In genomic region chr16:18333976-18334375, GRCm38 (mm10) we compare ENCODE assay signal across 10 mouse cellular contexts. TPM values are rescaled to one million over a fixed set of nuclear protein-coding genes. Genes with fewer than 3 reads are reported as not detected.
DNase-seq lines count a peak whose midpoint lies in the region; ATAC-seq and TF ChIP-seq lines count a peak whose summit lies in the region.
"Had no signal": no experiment of that assay in that cellular context is flagged by ENCODE, and none has a peak within 500 bp of the region (broad histone marks: within the 10 kb centered on the region; RNA-seq: fewer than 3 reads in every experiment).

No protein-coding gene starts in this region.

- WGBS in heart, embryonic 10.5 days: 80% methylated on average over 3 of the region's 3 CpGs

- peak; percentile 70 to 73 for DNase-seq in heart, adult 18-20 months
- no peak for DNase-seq in heart, embryonic 10.5 days (ENCODE audit: low spot score)
- DNase-seq in A20 (ENCODE audit: low read depth, low spot score): peak; percentile 11
- DNase-seq in kidney, adult 9 months: peak; percentile 51
- DNase-seq in cerebellum, postnatal 4 days (ENCODE audit: low spot score in 2 of 2): no peak
- no peak for DNase-seq in thymus, postnatal 14 days
- DNase-seq: cerebellum, adult 9-10 months had no signal

- H3K9me3 ChIP-seq in heart, embryonic 10.5 days: no peaks in the 10 kb centered on the region
- H3K9me3 ChIP-seq: embryonic facial prominence, embryonic 15.5 days had no signal

- no peak overlapping the region for H3K4me3 ChIP-seq in heart, embryonic 10.5 days
- H3K4me3 ChIP-seq in cortical plate, adult 2 months (ENCODE audit: insufficient read depth, low read length): no peak overlapping the region
- H3K4me3 ChIP-seq: embryonic facial prominence, embryonic 15.5 days had no signal

- peaks cover 9% of the 10 kb centered on the region; the same call in 1 of the 2 replicates for H3K4me1 ChIP-seq in heart, embryonic 10.5 days
- H3K4me1 ChIP-seq in cortical plate, adult 2 months (ENCODE audit: control insufficient read depth, insufficient read depth, low read length): no peaks in the 10 kb centered on the region
- H3K4me1 ChIP-seq: embryonic facial prominence, embryonic 15.5 days had no signal

- H3K36me3 ChIP-seq in heart, embryonic 10.5 days: peaks cover 14% of the 10 kb centered on the region

- H3K27me3 ChIP-seq in heart, embryonic 10.5 days (ENCODE audit: insufficient read depth, poor library complexity, severe bottlenecking): no peaks in the 10 kb centered on the region
- H3K27me3 ChIP-seq: embryonic facial prominence, embryonic 15.5 days had no signal

- TF ChIP-seq CTCF in cortical plate, adult 2 months (IDR thresholded peaks at IDR 0.05; ENCODE audit: extremely low read depth, insufficient read depth, low read length): no peak

- ATAC-seq in cerebellum, adult (ENCODE audit: insufficient number of reproducible peaks, low FRiP score, low TSS enrichment): no peak

- no peak overlapping the region for H3K27ac ChIP-seq in heart, embryonic 10.5 days
- H3K27ac ChIP-seq in cortical plate, adult 2 months (ENCODE audit: insufficient read depth, low read length): peak overlapping the region; percentile 59; the same call in 1 of the 2 replicates
- H3K27ac ChIP-seq: embryonic facial prominence, embryonic 15.5 days had no signal

- TF ChIP-seq POLR2A in cortical plate, adult 2 months (IDR thresholded peaks at IDR 0.05; ENCODE audit: extremely low read depth, insufficient read depth, low read length): no peak

RNA-seq across cellular contexts. Expression of gene Tango2, which starts 13.9 kb away (rescaled TPM):
- total RNA-seq in heart, adult 18-20 months (2021): 100 to 1,000 TPM; 170 to 176 TPM
- 51.3 and 62.1 TPM in 2 replicates for polyA plus RNA-seq in heart, embryonic 10.5 days (2016; fragmentation: Nextera tagmentation; extraction: Ambion mirVana)
- 231 and 235 TPM in 2 replicates for polyA plus RNA-seq in cortical plate, adult 2 months (2012; rRNA removed)

RNA-seq across cellular contexts. Expression of gene Arvcf, which starts 14.0 kb away (rescaled TPM):
- total RNA-seq in heart, adult 18-20 months (2021): 10 to 100 TPM; 13.1 to 15.1 TPM
- 25.8 and 29.7 TPM in 2 replicates for polyA plus RNA-seq in heart, embryonic 10.5 days (2016; fragmentation: Nextera tagmentation; extraction: Ambion mirVana)
- polyA plus RNA-seq in cortical plate, adult 2 months (2012; rRNA removed): 30.6 and 35.9 TPM in 2 replicates

RNA-seq across cellular contexts. Expression of gene Dgcr8, which starts 44.9 kb away (rescaled TPM):
- total RNA-seq in heart, adult 18-20 months (2021): 10 to 100 TPM; 10.9 to 12.4 TPM
- 25.4 and 30.0 TPM in 2 replicates for polyA plus RNA-seq in heart, embryonic 10.5 days (2016; fragmentation: Nextera tagmentation; extraction: Ambion mirVana)
- polyA plus RNA-seq in cortical plate, adult 2 months (2012; rRNA removed): 36.3 and 40.9 TPM in 2 replicates

Comparison
In these comparisons a context has a peak if more than half of its experiments do, and no peak if none do; other contexts are left out.
1. DNase-seq: peak in heart, adult 18-20 months (2 of 2), A20 (single experiment) and kidney, adult 9 months (single experiment); none in heart, embryonic 10.5 days (single experiment), cerebellum, postnatal 4 days (0 of 2) and thymus, postnatal 14 days (single experiment).